10 mouse cellular contexts compared by ENCODE assay signal in genomic region chr13:99900965-99901364, GRCm38 (mm10). TPM values are rescaled to one million over a fixed set of nuclear protein-coding genes. Genes with fewer than 3 reads are reported as not detected.
A peak's percentile ranks its signal among the peaks of the same experiment; 100 is the strongest.
DNase-seq lines count a peak whose midpoint lies in the region; ATAC-seq and TF ChIP-seq lines count a peak whose summit lies in the region.
"Had no signal": no experiment of that assay in that cellular context is flagged by ENCODE, and none has a peak within 500 bp of the region (broad histone marks: within the 10 kb centered on the region; RNA-seq: fewer than 3 reads in every experiment).

Gene Cartpt (minus strand): TSS chr13:99901091.

- TF ChIP-seq CTCF in liver, postnatal 0 days (IDR thresholded peaks at IDR 0.05; ENCODE audit: low read depth), result no peak

- H3K4me1 ChIP-seq in kidney, embryonic 14.5 days (ENCODE audit: control insufficient read depth, insufficient read depth, low read length), result 0 out of 2 replicates have a peak, but pooled peaks cover 4% of the 10 kb centered on the region
- H3K4me1 ChIP-seq in embryonic facial prominence, embryonic 13.5 days, result peaks cover 10% of the 10 kb centered on the region
- H3K4me1 ChIP-seq in hindbrain, embryonic 16.5 days (ENCODE audit: control insufficient read depth, insufficient read depth, low read depth, low read length), result peaks cover 8% of the 10 kb centered on the region
- peaks cover 21% of the 10 kb centered on the region for H3K4me1 ChIP-seq in midbrain, embryonic 15.5 days
- H3K4me1 ChIP-seq in liver, postnatal 0 days (ENCODE audit: insufficient read depth), result no peaks in the 10 kb centered on the region
- H3K4me1 ChIP-seq: liver, embryonic 13.5 days had no signal

- no peaks in the 10 kb centered on the region for H3K9me3 ChIP-seq in kidney, embryonic 14.5 days (ENCODE audit: control insufficient read depth, low read length)
- H3K9me3 ChIP-seq in embryonic facial prominence, embryonic 13.5 days, result no peaks in the 10 kb centered on the region
- no peaks in the 10 kb centered on the region for H3K9me3 ChIP-seq in hindbrain, embryonic 16.5 days (ENCODE audit: control insufficient read depth, low read length)
- no peaks in the 10 kb centered on the region for H3K9me3 ChIP-seq in midbrain, embryonic 15.5 days
- no peaks in the 10 kb centered on the region for H3K9me3 ChIP-seq in liver, postnatal 0 days (ENCODE audit: low read length)
- H3K9me3 ChIP-seq: liver, embryonic 13.5 days had no signal

- no peak for ATAC-seq in kidney, embryonic 14.5 days (ENCODE audit: low FRiP score, low TSS enrichment)
- ATAC-seq in embryonic facial prominence, embryonic 13.5 days (ENCODE audit: insufficient number of reproducible peaks, insufficient read depth, low FRiP score, low TSS enrichment, low read depth), result no peak
- peak; percentile 17; the same call in 1 of the 2 replicates for ATAC-seq in hindbrain, embryonic 16.5 days
- ATAC-seq in midbrain, embryonic 15.5 days (replicated peaks), result peak; percentile 45; the same call in 1 of the 2 replicates
- ATAC-seq in liver, postnatal 0 days, result no peak
- no peak for ATAC-seq in erythroid progenitor cell, adult 5-6 weeks (replicated peaks; ENCODE audit: low FRiP score, poor library complexity, severe bottlenecking)

- DNase-seq in kidney, postnatal 4 days, result no peak
- no peak for DNase-seq in liver, postnatal 0 days
- no peak for DNase-seq in lung, postnatal 14 days

- no peak for TF ChIP-seq EP300 in liver, postnatal 0 days (IDR thresholded peaks at IDR 0.05; ENCODE audit: low read depth)

- peaks cover 33% of the 10 kb centered on the region for H3K27me3 ChIP-seq in kidney, embryonic 14.5 days (ENCODE audit: control insufficient read depth, insufficient read depth, low read length)
- H3K27me3 ChIP-seq in embryonic facial prominence, embryonic 13.5 days, result peaks cover 56% of the 10 kb centered on the region
- peaks cover 20% of the 10 kb centered on the region for H3K27me3 ChIP-seq in hindbrain, embryonic 16.5 days (replicated peaks; ENCODE audit: control insufficient read depth, insufficient read depth, low read length)
- H3K27me3 ChIP-seq in midbrain, embryonic 15.5 days (replicated peaks), result peaks cover 30% of the 10 kb centered on the region
- H3K27me3 ChIP-seq in liver, postnatal 0 days (ENCODE audit: insufficient read depth, low read length), result peaks cover 29% of the 10 kb centered on the region

- no peaks in the 10 kb centered on the region for H3K36me3 ChIP-seq in kidney, embryonic 14.5 days (ENCODE audit: control insufficient read depth, insufficient read depth, low read length)
- H3K36me3 ChIP-seq in embryonic facial prominence, embryonic 13.5 days, result no peaks in the 10 kb centered on the region
- H3K36me3 ChIP-seq in hindbrain, embryonic 16.5 days (ENCODE audit: control insufficient read depth, insufficient read depth, low read length), result no peaks in the 10 kb centered on the region
- H3K36me3 ChIP-seq in midbrain, embryonic 15.5 days (replicated peaks), result no peaks in the 10 kb centered on the region
- H3K36me3 ChIP-seq in liver, postnatal 0 days (replicated peaks; ENCODE audit: insufficient read depth, low read length), result no peaks in the 10 kb centered on the region
- H3K36me3 ChIP-seq: G1E; liver, embryonic 13.5 days had no signal

- H3K27ac ChIP-seq in kidney, embryonic 14.5 days (ENCODE audit: low read depth, low read length), result no peak within 1 kb of the TSS
- H3K27ac ChIP-seq in embryonic facial prominence, embryonic 13.5 days, result no peak within 1 kb of the TSS
- no peak within 1 kb of the TSS for H3K27ac ChIP-seq in hindbrain, embryonic 16.5 days (ENCODE audit: low read depth, low read length)
- H3K27ac ChIP-seq in midbrain, embryonic 15.5 days, result no peak within 1 kb of the TSS
- no peak within 1 kb of the TSS for H3K27ac ChIP-seq in liver, postnatal 0 days (ENCODE audit: low read depth)
- H3K27ac ChIP-seq: liver, embryonic 13.5 days had no signal

- H3K4me2 ChIP-seq in kidney, embryonic 14.5 days (replicated peaks; ENCODE audit: low read depth, low read length), result peak within 1 kb of the TSS; percentile 31
- H3K4me2 ChIP-seq in embryonic facial prominence, embryonic 13.5 days, result peak within 1 kb of the TSS; percentile 54
- peak within 1 kb of the TSS; percentile 75 for H3K4me2 ChIP-seq in hindbrain, embryonic 16.5 days (ENCODE audit: low read length)
- peak within 1 kb of the TSS; percentile 59 for H3K4me2 ChIP-seq in midbrain, embryonic 15.5 days
- no peak within 1 kb of the TSS for H3K4me2 ChIP-seq in liver, postnatal 0 days (ENCODE audit: low read depth, low read length)
- H3K4me2 ChIP-seq: liver, embryonic 13.5 days had no signal

- WGBS in kidney, embryonic 14.5 days, result 45% methylated on average over 9 of the region's 9 CpGs
- WGBS in embryonic facial prominence, embryonic 13.5 days, result 43% methylated on average over 9 of the region's 9 CpGs
- 38% methylated on average over 9 of the region's 9 CpGs for WGBS in hindbrain, embryonic 16.5 days
- WGBS in midbrain, embryonic 15.5 days, result 35% methylated on average over 9 of the region's 9 CpGs
- WGBS in liver, postnatal 0 days (ENCODE audit: insufficient replicate concordance), result 42% methylated on average over 9 of the region's 9 CpGs

- H3K9ac ChIP-seq in kidney, embryonic 14.5 days (ENCODE audit: low read depth, low read length), result no peak within 1 kb of the TSS
- H3K9ac ChIP-seq in embryonic facial prominence, embryonic 13.5 days, result no peak within 1 kb of the TSS
- H3K9ac ChIP-seq in hindbrain, embryonic 16.5 days (ENCODE audit: low read depth, low read length), result peak within 1 kb of the TSS; percentile 57
- H3K9ac ChIP-seq in midbrain, embryonic 15.5 days, result peak within 1 kb of the TSS; percentile 30
- H3K9ac ChIP-seq in liver, postnatal 0 days (replicated peaks), result no peak within 1 kb of the TSS
- H3K9ac ChIP-seq: liver, embryonic 13.5 days had no signal

- H3K4me3 ChIP-seq in kidney, embryonic 14.5 days (ENCODE audit: low read length), result peak within 1 kb of the TSS; percentile 4; the same call in 1 of the 2 replicates
- H3K4me3 ChIP-seq in embryonic facial prominence, embryonic 13.5 days, result peak within 1 kb of the TSS; percentile 29
- H3K4me3 ChIP-seq in hindbrain, embryonic 16.5 days (ENCODE audit: low read length), result peak within 1 kb of the TSS; percentile 39
- H3K4me3 ChIP-seq in midbrain, embryonic 15.5 days, result peak within 1 kb of the TSS; percentile 35
- H3K4me3 ChIP-seq in liver, postnatal 0 days (ENCODE audit: low read depth, low read length), result no peak within 1 kb of the TSS
- H3K4me3 ChIP-seq: liver, embryonic 13.5 days had no signal

RNA-seq across cellular contexts. Expression of gene Cartpt, which starts in this region (rescaled TPM):
- polyA plus RNA-seq in kidney, embryonic 14.5 days (2014; fragmentation: Nextera tagmentation; extraction: Ambion mirVana), result 0.27 and 0.49 TPM in 2 replicates
- 0.69 and 0.84 TPM in 2 replicates for polyA plus RNA-seq in embryonic facial prominence, embryonic 13.5 days (2015; fragmentation: Nextera tagmentation; extraction: Ambion mirVana)
- polyA plus RNA-seq in hindbrain, embryonic 16.5 days (2015; fragmentation: Nextera tagmentation; extraction: Ambion mirVana), result 27.1 and 32.9 TPM in 2 replicates
- polyA plus RNA-seq in midbrain, embryonic 15.5 days (2015; fragmentation: Nextera tagmentation; extraction: Ambion mirVana), result 16.8 and 19.2 TPM in 2 replicates
- polyA plus RNA-seq in liver, postnatal 0 days (2015; fragmentation: Nextera tagmentation; extraction: Ambion mirVana), result not detected in 2 replicates
- total RNA-seq in erythroid progenitor cell, adult 5-6 weeks (2015; ENCODE audit: low replicate concordance), result not detected in 2 replicates
- total RNA-seq in erythroid progenitor cell, adult 5-6 weeks (2017; ENCODE audit: low replicate concordance), result not detected in 2 replicates
- polyA plus RNA-seq: G1E; liver, embryonic 13.5 days had no signal

Comparison
In these comparisons a context has a peak if more than half of its experiments do, and no peak if none do; other contexts are left out.
1. ATAC-seq: peak in hindbrain, embryonic 16.5 days (single experiment) and midbrain, embryonic 15.5 days (single experiment); none in kidney, embryonic 14.5 days (single experiment), embryonic facial prominence, embryonic 13.5 days (single experiment), liver, postnatal 0 days (single experiment) and erythroid progenitor cell, adult 5-6 weeks (single experiment).
2. H3K9ac ChIP-seq: peak in hindbrain, embryonic 16.5 days (single experiment) and midbrain, embryonic 15.5 days (single experiment); none in kidney, embryonic 14.5 days (single experiment), embryonic facial prominence, embryonic 13.5 days (single experiment) and liver, postnatal 0 days (single experiment).